Mouse (Mus musculus) midbrain, embryonic 12.5 days (tissue): ENCODE data around the gene Taf6. TPM values are rescaled to one million over a fixed set of nuclear protein-coding genes. Genes with fewer than 3 reads are reported as not detected.
"Not testable (repeated sequence)": the region's sequence is repeated elsewhere in the genome, so short reads cannot be mapped to it uniquely, and the experiment has no call there.

ENCODE experiments used
- ATAC-seq: fragments of 200-750 bp; cut with Nextera tagmentation; 2 replicates; pipeline ENCODE4 v1.8.0; 2017; ENCODE audit warnings: low read depth, moderate TSS enrichment, moderate library complexity; ENCODE audit not compliant: low FRiP score
- H3K27ac ChIP-seq: fragments of 300-500 bp; sonication (generic); replicated peaks from 2 replicates; pipeline ENCODE4 v1.5.1; 2016; ENCODE audit warnings: mild to moderate bottlenecking
- H3K27me3 ChIP-seq: fragments of 300-500 bp; sonication (generic); 2 replicates; pipeline ENCODE4 v1.6.1; 2016; ENCODE audit warnings: mild to moderate bottlenecking
- H3K36me3 ChIP-seq: fragments of 300-500 bp; sonication (generic); 2 replicates; pipeline ENCODE4 v1.6.1; 2016
- H3K4me1 ChIP-seq: fragments of 300-500 bp; sonication (generic); 2 replicates; pipeline ENCODE4 v1.6.1; 2016
- H3K4me2 ChIP-seq: fragments of 300-500 bp; sonication (generic); replicated peaks from 2 replicates; pipeline ENCODE4 v1.6.1; 2016; ENCODE audit warnings: mild to moderate bottlenecking, moderate library complexity
- H3K4me3 ChIP-seq: fragments of 300-500 bp; sonication (generic); 2 replicates; pipeline ENCODE4 v1.5.1; 2016; ENCODE audit warnings: mild to moderate bottlenecking
- H3K9ac ChIP-seq: fragments of 300-500 bp; sonication (generic); replicated peaks from 2 replicates; pipeline ENCODE4 v1.6.1; 2016; ENCODE audit warnings: mild to moderate bottlenecking, moderate library complexity
- H3K9me3 ChIP-seq: fragments of 300-500 bp; sonication (generic); 2 replicates; pipeline ENCODE4 v1.6.1; 2016; ENCODE audit warnings: mild to moderate bottlenecking
- WGBS: fragments of 180-500 bp; shearing (Covaris S2); methylation state at CpG from one replicate; pipeline ENCODE4 v1.1.7; 2016; 5-methylcytosine and 5-hydroxymethylcytosine counted together
- polyA plus RNA-seq: library from polyadenylated mRNA; unstranded; fragments of >200 nt; fragmentation: Nextera tagmentation; extraction: Ambion mirVana; gene quantifications from 2 replicates; pipeline ENCODE4 v1.2.1, GENCODE M21; 2016

The Taf6 gene
- polyA plus RNA-seq = 121 and 129 TPM in 2 replicates

GRCm38 (mm10) chr5:138186950-138187638 lies at the start of gene Taf6, which contains the start of gene Cnpy4:
Taf6 (minus strand) TSS chr5:138187451.
Cnpy4 (plus strand) TSS chr5:138187485.
- Histone ChIP-seq H3K4me1 (peaks cover 18% of the 10 kb centered on the region), H3K9ac (peak within 1 kb of the TSS; percentile 81), H3K9me3 (no peaks in the 10 kb centered on the region), H3K36me3 (peaks cover 48% of the 10 kb centered on the region), H3K27ac (peak within 1 kb of the TSS; percentile 64), H3K4me2 (peak within 1 kb of the TSS; percentile 65), H3K27me3 (no peaks in the 10 kb centered on the region), H3K4me3 (peak within 1 kb of the TSS; percentile 82)
- ATAC-seq = peak; percentile 85
- WGBS = under 1% methylated on average over 31 of the region's 31 CpGs

- no peaks in the 10 kb centered on the region for H3K9me3 ChIP-seq
- no peaks in the 10 kb centered on the region for H3K4me1 ChIP-seq
- H3K36me3 ChIP-seq = no peaks in the 10 kb centered on the region
- ATAC-seq = no peak
- H3K27me3 ChIP-seq = no peaks in the 10 kb centered on the region
- no peak overlapping the region for H3K4me2 ChIP-seq
- H3K27ac ChIP-seq = no peak overlapping the region
- no peak overlapping the region for H3K9ac ChIP-seq
- no peak overlapping the region for H3K4me3 ChIP-seq
Measured at GRCm38 (mm10) chr5:138234224-138234623, 47.0 kb upstream of the Taf6 start.

GRCm38 (mm10) chr5:138233778-138234177 lies 46.5 kb upstream of the Taf6 start:
- H3K27ac ChIP-seq = no peak overlapping the region
- no peak overlapping the region for H3K4me3 ChIP-seq
- H3K36me3 ChIP-seq = no peaks in the 10 kb centered on the region
- no peaks in the 10 kb centered on the region for H3K9me3 ChIP-seq
- H3K4me2 ChIP-seq = no peak overlapping the region
- no peak for ATAC-seq
- WGBS = 90% methylated on average over 2 of the region's 2 CpGs
- H3K4me1 ChIP-seq = no peaks in the 10 kb centered on the region
- no peak overlapping the region for H3K9ac ChIP-seq
- H3K27me3 ChIP-seq = no peaks in the 10 kb centered on the region

GRCm38 (mm10) chr5:138229511-138229910 lies 42.3 kb upstream of the Taf6 start:
- no peak for ATAC-seq
- H3K9ac ChIP-seq = no peak overlapping the region
- no peaks in the 10 kb centered on the region for H3K4me1 ChIP-seq
- no peak overlapping the region for H3K4me3 ChIP-seq
- 90% methylated on average over 3 of the region's 3 CpGs for WGBS
- H3K36me3 ChIP-seq = no peaks in the 10 kb centered on the region
- no peaks in the 10 kb centered on the region for H3K27me3 ChIP-seq
- no peak overlapping the region for H3K4me2 ChIP-seq
- no peaks in the 10 kb centered on the region for H3K9me3 ChIP-seq
- H3K27ac ChIP-seq = no peak overlapping the region

- no peak for ATAC-seq
- H3K4me3 ChIP-seq = no peak overlapping the region
- no peaks in the 10 kb centered on the region for H3K36me3 ChIP-seq
- H3K4me1 ChIP-seq = no peaks in the 10 kb centered on the region
- no peak overlapping the region for H3K4me2 ChIP-seq
- no peaks in the 10 kb centered on the region for H3K9me3 ChIP-seq
- no peaks in the 10 kb centered on the region for H3K27me3 ChIP-seq
- H3K27ac ChIP-seq = no peak overlapping the region
- WGBS = 54% methylated on average over 3 of the region's 3 CpGs
- no peak overlapping the region for H3K9ac ChIP-seq
Measured at GRCm38 (mm10) chr5:138228026-138228425, 40.8 kb upstream of the Taf6 start.

- no peak overlapping the region for H3K27ac ChIP-seq
- H3K36me3 ChIP-seq = no peaks in the 10 kb centered on the region
- no peaks in the 10 kb centered on the region for H3K27me3 ChIP-seq
- WGBS = 77% methylated on average over 2 of the region's 2 CpGs
- no peak for ATAC-seq
- H3K4me1 ChIP-seq = no peaks in the 10 kb centered on the region
- no peaks in the 10 kb centered on the region for H3K9me3 ChIP-seq
- no peak overlapping the region for H3K4me2 ChIP-seq
- no peak overlapping the region for H3K9ac ChIP-seq
- no peak overlapping the region for H3K4me3 ChIP-seq
Measured at GRCm38 (mm10) chr5:138227367-138227766, 40.1 kb upstream of the Taf6 start.

GRCm38 (mm10) chr5:138226491-138226890 lies 39.2 kb upstream of the Taf6 start:
- H3K27ac ChIP-seq = no peak overlapping the region
- H3K27me3 ChIP-seq = no peaks in the 10 kb centered on the region
- ATAC-seq = no peak
- H3K4me3 ChIP-seq = no peak overlapping the region
- no peaks in the 10 kb centered on the region for H3K36me3 ChIP-seq
- H3K4me1 ChIP-seq = no peaks in the 10 kb centered on the region
- no peaks in the 10 kb centered on the region for H3K9me3 ChIP-seq
- 80% methylated on average over 4 of the region's 4 CpGs for WGBS
- no peak overlapping the region for H3K9ac ChIP-seq
- H3K4me2 ChIP-seq = no peak overlapping the region

GRCm38 (mm10) chr5:138225700-138226099 lies 38.4 kb upstream of the Taf6 start, which contains the start of gene Nxpe5:
Nxpe5 (plus strand) TSS chr5:138225898.
- no peak for ATAC-seq
- no peak within 1 kb of the TSS for H3K27ac ChIP-seq
- H3K27me3 ChIP-seq = no peaks in the 10 kb centered on the region
- no peak within 1 kb of the TSS for H3K9ac ChIP-seq
- no peak within 1 kb of the TSS for H3K4me3 ChIP-seq
- H3K4me1 ChIP-seq = no peaks in the 10 kb centered on the region
- H3K36me3 ChIP-seq = no peaks in the 10 kb centered on the region
- H3K9me3 ChIP-seq = no peaks in the 10 kb centered on the region
- 59% methylated on average over 2 of the region's 2 CpGs for WGBS
- no peak within 1 kb of the TSS for H3K4me2 ChIP-seq

GRCm38 (mm10) chr5:138223287-138223686 lies 36.0 kb upstream of the Taf6 start:
- Histone ChIP-seq H3K27ac (no peak overlapping the region), H3K9ac (no peak overlapping the region), H3K27me3 (no peaks in the 10 kb centered on the region), H3K4me1 (no peaks in the 10 kb centered on the region), H3K9me3 (no peaks in the 10 kb centered on the region), H3K4me2 (no peak overlapping the region), H3K36me3 (no peaks in the 10 kb centered on the region), H3K4me3 (no peak overlapping the region)
- WGBS = 61% methylated on average over 3 of the region's 3 CpGs
- no peak for ATAC-seq

GRCm38 (mm10) chr5:138222111-138222510 lies 34.9 kb upstream of the Taf6 start:
- Histone ChIP-seq H3K9me3 (peaks cover 6% of the 10 kb centered on the region; the same call in 1 of the 2 replicates), H3K4me3 (no peak overlapping the region), H3K9ac (no peak overlapping the region), H3K4me1 (no peaks in the 10 kb centered on the region), H3K36me3 (no peaks in the 10 kb centered on the region), H3K4me2 (no peak overlapping the region), H3K27ac (no peak overlapping the region), H3K27me3 (no peaks in the 10 kb centered on the region)
- WGBS = 27% methylated on average over 4 of the region's 4 CpGs
- ATAC-seq = no peak

GRCm38 (mm10) chr5:138219864-138220263 lies 32.6 kb upstream of the Taf6 start:
- 79% methylated on average over 2 of the region's 2 CpGs for WGBS
- no peaks in the 10 kb centered on the region for H3K4me1 ChIP-seq
- no peak overlapping the region for H3K4me2 ChIP-seq
- H3K36me3 ChIP-seq = no peaks in the 10 kb centered on the region
- no peak overlapping the region for H3K9ac ChIP-seq
- H3K4me3 ChIP-seq = no peak overlapping the region
- H3K27ac ChIP-seq = no peak overlapping the region
- ATAC-seq = no peak
- peaks cover 20% of the 10 kb centered on the region; the same call in 1 of the 2 replicates for H3K9me3 ChIP-seq
- H3K27me3 ChIP-seq = no peaks in the 10 kb centered on the region

GRCm38 (mm10) chr5:138216632-138217031 lies 29.4 kb upstream of the Taf6 start:
- not testable (repeated sequence) for ATAC-seq, H3K9ac ChIP-seq, H3K36me3 ChIP-seq, H3K27me3 ChIP-seq, H3K27ac ChIP-seq, H3K4me2 ChIP-seq, H3K4me1 ChIP-seq, H3K4me3 ChIP-seq
- WGBS = 95% methylated on average over 13 of the region's 13 CpGs
- peaks cover 30% of the 10 kb centered on the region for H3K9me3 ChIP-seq

GRCm38 (mm10) chr5:138207873-138208272 lies 20.6 kb upstream of the Taf6 start:
- Histone ChIP-seq H3K9me3 (peaks cover 16% of the 10 kb centered on the region; the same call in 1 of the 2 replicates), H3K27ac (no peak overlapping the region), H3K4me2 (no peak overlapping the region), H3K4me1 (no peaks in the 10 kb centered on the region), H3K9ac (no peak overlapping the region), H3K27me3 (no peaks in the 10 kb centered on the region), H3K36me3 (no peaks in the 10 kb centered on the region), H3K4me3 (no peak overlapping the region)
- WGBS = 88% methylated on average over 4 of the region's 4 CpGs
- no peak for ATAC-seq
